Mouse (Mus musculus) spleen, adult 12 weeks (tissue): Measurements from ENCODE around the gene Mpl.
A peak's percentile ranks its signal among the peaks of the same experiment; 100 is the strongest.

ENCODE experiments used
- DNase-seq: peaks from one replicate; pipeline ENCODE4 v3.0.0; 2022; ENCODE audit warnings: low spot score

The Mpl gene

GRCm38 (mm10) chr4:118457345-118457975 is at the start of gene Mpl:
Gene Mpl (minus strand): TSS chr4:118457513.
- DNase-seq = no peak

- DNase-seq = no peak
These were observed 48.2 kb upstream of the Mpl start for GRCm38 (mm10) chr4:118505551-118505950.

GRCm38 (mm10) chr4:118500792-118501191 is 43.5 kb upstream of the Mpl start:
- no peak for DNase-seq

GRCm38 (mm10) chr4:118500171-118500724 is 42.9 kb upstream of the Mpl start:
- no peak for DNase-seq

DNA sequence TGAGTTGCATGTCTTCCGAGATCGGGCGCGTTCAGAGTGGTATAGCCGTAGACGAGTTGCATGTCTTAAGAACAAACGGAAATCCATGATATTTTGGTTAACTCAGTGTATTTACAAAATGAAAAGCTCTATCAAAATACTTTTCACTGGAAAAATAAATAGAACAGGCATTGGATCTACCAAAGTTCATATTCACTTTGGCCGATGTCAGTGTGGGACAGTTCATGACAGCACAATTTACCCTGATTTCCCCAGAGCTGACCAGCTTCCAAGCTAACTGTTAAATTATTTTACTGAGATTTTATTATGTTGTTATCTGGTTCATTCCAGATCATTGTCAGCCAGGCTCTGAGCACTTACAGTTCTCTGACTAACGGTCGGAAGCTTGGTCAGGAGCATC is 33.1 kb upstream of the Mpl start:
- no peak for DNase-seq

DNA sequence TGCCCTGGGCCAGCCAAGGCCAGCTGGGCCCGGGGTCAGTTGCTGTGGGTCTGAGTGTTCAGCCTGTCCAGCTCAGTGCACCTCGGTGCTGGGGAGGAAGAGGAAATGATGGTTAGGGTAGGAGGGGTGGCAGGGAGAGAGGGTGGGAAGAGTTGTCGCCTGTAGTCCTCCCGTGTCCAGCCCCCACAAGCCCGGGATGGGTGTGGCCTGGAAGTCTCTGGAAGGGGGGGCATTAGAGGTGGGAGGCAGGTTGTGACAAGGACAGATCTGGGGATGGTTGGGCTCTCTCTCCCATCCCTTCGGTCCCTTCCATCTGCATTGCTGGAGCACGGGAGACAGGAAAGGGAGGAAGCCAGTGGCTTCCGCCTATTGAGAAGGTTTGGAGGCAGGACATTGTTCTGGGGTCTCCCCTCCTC is 32.4 kb upstream of the Mpl start, which contains the start of gene Tie1:
Gene Tie1, minus strand, starts transcription at position 345 of the 416 bp plus-strand sequence.
- DNase-seq = no peak

GRCm38 (mm10) chr4:118476773-118477530 is 19.6 kb upstream of the Mpl start:
- no peak for DNase-seq

DNA sequence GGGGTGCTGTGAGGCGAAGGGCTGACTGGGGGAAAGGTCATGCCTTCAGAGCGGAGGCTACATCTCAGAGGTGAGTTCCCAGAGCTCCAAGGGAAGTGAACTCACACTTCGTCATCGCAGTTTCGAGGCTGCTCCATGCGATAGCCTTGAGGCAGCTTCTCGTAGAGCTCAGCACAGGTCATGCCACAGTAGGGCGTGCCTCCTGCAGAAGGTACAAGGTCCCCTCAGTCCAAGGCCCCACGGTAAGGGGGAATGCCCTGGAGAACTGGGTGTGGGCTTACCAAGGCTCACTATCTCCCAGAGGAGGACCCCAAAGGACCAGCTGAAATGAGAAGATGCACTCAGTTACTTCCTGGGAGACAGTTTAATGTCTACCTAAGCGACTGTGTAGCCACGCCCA is 15.4 kb upstream of the Mpl start:
- no peak for DNase-seq

GRCm38 (mm10) chr4:118471281-118471680 is 14.0 kb upstream of the Mpl start:
- no peak for DNase-seq

- DNase-seq = no peak
These were observed 8.4 kb upstream of the Mpl start for GRCm38 (mm10) chr4:118465697-118466163.

GRCm38 (mm10) chr4:118464956-118465355 is 7.6 kb upstream of the Mpl start:
- DNase-seq = no peak

DNA sequence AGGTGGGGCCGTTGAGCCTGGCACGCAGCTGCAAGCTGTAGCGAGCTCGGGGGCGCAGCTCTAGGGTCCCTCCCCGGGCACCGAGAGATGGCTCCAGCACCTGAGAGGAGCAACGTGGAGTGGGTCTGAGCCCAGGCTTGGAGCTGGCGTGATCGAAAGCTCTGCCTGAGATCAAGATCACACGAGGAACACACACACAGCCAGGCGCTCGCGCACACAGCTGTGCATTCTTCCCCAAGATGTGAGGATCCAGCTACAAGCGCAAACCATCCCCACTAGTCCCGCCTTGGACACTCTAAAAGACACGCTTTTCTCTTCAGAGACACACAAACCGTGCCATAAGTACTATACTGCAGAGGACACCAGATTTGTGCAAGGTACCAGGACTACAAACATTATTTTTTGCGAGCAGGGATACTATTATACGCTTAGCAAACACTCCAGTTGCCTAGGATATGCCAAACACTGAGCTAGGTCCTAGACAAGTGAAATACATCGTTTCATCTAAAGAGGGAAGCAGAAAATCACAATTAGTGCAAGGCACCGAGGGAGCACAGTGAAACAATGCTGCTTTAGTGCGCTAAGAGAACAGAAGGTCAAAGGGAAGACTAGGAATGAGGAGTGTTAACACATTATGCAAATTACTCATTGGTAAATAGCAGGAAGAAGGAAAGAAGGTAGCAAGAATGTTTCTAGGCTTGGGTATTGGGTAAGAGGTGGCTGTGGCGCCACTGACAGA is 10.7 kb downstream of the Mpl start:
- DNase-seq = no peak

DNA sequence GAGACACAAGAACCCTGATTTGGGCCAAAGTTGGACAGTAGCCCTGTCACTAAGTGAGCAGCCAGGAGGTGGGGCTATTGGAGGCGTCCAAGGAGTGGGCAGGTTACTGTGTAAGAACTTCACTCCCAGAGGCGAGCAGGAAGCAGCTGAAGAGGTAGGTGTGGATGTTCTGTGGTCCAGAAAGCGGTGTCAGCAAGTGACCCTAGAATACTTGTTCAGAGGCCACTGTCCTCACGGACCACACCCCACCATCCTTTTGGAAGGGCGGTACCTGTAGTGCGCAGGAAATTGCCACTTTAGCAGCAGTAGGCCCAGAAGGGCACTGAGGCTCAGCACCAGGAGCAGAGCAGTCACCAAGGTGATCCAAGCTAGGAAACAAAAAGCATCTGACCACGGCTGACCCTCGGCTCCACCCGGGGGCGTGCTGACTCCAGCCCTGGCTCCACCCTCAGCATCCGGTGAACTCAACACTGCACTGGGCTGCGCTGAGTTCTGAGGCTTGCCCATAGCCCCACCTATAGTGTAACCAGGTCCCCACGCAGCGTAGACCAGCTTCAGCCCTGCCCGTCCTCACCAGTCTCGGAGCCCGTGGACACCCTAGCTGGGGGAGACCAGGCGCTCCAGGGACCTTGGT is 11.4 kb downstream of the Mpl start:
- DNase-seq = no peak

DNA sequence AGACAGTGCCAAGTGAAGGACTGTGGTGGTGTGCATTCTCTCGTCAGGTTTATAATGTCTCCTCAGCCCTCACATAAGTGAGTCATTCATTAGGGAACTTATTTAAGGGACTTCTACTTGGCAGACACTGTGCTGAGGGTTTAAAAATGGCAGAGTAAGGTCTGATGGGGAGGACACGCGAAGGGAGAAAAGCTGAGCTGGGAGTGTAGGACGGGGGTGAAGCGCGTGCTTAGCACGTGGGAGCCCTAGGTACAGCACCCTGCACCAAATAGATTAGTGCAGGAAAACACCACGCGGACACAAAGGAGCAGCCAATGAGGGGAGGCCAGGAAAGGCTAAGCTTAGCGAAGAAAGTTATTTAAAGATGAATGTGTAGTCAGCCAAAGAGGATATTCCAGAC is 12.2 kb downstream of the Mpl start:
- no peak for DNase-seq

DNA sequence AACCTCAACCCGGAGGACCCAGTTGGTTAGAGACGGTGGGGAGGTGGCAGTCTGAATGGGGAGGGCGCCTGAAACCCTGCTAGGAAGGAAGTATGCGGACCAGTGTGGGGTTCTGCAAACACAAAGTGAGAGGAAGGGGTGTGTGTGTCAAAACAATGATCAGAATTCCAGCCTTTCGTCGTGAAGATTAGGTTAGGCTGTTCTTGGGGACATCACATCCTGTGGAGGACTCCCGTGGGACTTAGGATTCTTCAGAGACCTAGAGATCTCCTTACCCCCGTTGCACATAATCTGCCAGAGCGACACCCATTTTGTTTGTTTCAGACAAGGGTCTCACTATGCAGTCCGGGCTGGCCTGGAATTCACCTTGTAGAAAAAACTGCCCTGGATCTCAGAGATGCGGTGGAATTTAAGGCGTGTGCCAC is 19.5 kb downstream of the Mpl start:
- peak; percentile 20 for DNase-seq

- peak; percentile 86 for DNase-seq
These were observed 20.3 kb downstream of the Mpl start, which contains the start of gene Cdc20 for GRCm38 (mm10) chr4:118436820-118437603. Gene Cdc20 (minus strand): TSS chr4:118437352.

DNA sequence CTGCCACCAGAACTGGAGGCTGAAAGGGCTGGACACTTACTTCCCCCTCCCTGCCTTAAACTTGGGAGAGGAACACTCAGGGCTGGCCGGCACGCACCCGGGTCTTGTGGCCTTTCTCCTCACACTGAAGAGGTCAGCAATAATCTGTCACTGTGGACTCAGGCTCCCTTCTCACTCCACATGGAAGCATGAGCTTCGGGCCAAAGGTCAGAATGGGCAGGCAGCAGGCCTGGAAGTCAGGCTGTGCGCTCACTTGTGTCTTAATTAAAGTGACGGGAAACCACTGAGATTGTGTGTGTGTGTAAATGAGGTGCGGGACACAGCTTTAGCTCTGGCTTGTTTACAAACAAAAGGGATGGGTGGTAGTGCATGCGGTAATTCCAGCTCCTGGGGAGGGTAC is 25.0 kb downstream of the Mpl start:
- DNase-seq = no peak

- peak; percentile 11 for DNase-seq
These were observed 28.0 kb downstream of the Mpl start for GRCm38 (mm10) chr4:118429215-118429895.

DNA sequence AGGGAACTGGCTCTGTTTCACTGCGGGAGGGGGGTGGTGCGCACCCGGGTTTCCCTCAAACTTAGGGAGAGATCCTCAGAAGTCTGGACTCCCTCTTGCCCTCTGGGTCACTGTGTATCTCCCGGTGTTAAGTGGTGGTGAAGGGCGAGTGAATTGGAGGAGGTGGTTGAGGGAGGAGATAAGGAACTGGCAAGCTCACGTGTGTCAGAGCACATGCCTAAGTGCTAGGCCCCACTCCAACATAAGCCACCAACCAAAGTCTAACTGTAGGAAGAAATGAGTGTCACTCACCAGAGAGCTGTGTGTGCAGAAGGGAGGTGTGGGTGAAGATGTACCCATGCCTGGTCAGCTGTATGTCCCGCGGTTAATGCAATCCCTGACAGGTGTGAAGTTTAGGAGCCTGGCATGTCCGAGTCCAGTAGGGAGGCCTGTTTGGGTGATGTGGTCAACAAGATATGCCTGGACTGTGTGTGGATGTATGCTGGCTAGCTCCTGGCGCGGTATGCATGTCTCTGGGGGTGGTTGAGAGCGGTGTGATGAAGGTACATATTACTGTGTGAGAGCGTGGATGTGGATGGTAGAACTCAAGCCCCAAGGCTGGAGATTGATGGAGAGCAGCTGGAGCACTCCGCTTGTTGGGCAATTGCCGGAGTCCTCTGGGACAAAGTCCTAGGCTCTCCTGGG is 28.6 kb downstream of the Mpl start:
- DNase-seq = peak; percentile 13
